Mouse (Mus musculus): ENCODE data around the gene Lrrc46. TPM values are rescaled to one million over a fixed set of nuclear protein-coding genes. Genes with fewer than 3 reads are reported as not detected.

The Lrrc46 gene
- not detected for total RNA-seq (2021)

- intact Hi-C loops (cut with DNase I) = no loop called here
- peak; percentile 86 to 88 for DNase-seq
Measured at GRCm38 (mm10) chr11:97041022-97041899, at the start of gene Lrrc46, which contains the start of gene Mrpl10. Gene Lrrc46, minus strand, starts transcription at chr11:97041407. Gene Mrpl10, plus strand, starts transcription at chr11:97041560.

- intact Hi-C loops (cut with DNase I) = no loop called here
- no peak for DNase-seq
Measured at GRCm38 (mm10) chr11:97086365-97086764, 45.2 kb upstream of the Lrrc46 start.

- intact Hi-C loops (cut with DNase I) = no loop called here
- DNase-seq = no peak
Measured at GRCm38 (mm10) chr11:97084821-97085505, 43.8 kb upstream of the Lrrc46 start.

- intact Hi-C loops (cut with DNase I) = no loop called here
- DNase-seq = no peak
Measured at GRCm38 (mm10) chr11:97083401-97084140, 42.4 kb upstream of the Lrrc46 start.

GRCm38 (mm10) chr11:97082977-97083376, 41.8 kb upstream of the Lrrc46 start:
- peak; percentile 27 to 35 for DNase-seq
- intact Hi-C loops (cut with DNase I) = no loop called here

GRCm38 (mm10) chr11:97080291-97080690, 39.1 kb upstream of the Lrrc46 start:
- intact Hi-C loops (cut with DNase I) = no loop called here
- no peak for DNase-seq

- DNase-seq = no peak
- intact Hi-C loops (cut with DNase I) = loop anchor here (10.0 kb wide), 1 partner anchor 266 kb away; no protein-coding TSS in a partner anchor
Measured at GRCm38 (mm10) chr11:97078751-97079150, 37.5 kb upstream of the Lrrc46 start.

DNA sequence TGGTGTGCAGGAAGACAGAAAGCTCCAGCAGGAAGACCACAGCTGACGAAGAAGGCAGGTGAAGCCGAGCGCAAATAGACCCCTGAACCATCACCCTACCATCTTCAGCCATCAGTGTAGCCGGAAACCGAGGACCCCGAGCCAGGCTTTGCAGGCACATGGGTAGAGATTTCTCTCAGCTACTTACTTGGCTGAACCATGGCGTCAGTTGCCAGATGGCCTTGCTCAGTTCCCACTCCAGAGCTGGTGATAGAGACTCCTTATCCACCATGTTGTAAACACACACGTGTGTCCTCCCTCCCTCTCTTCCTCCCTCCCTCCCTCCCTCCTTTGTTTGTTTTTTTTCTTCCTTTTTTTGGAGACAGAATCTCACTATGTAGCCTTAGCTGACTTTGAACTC, 33.0 kb upstream of the Lrrc46 start:
- DNase-seq = no peak
- intact Hi-C loops (cut with DNase I) = loop anchor here (10.0 kb wide), 1 partner anchor 271 kb away; no protein-coding TSS in a partner anchor

DNA sequence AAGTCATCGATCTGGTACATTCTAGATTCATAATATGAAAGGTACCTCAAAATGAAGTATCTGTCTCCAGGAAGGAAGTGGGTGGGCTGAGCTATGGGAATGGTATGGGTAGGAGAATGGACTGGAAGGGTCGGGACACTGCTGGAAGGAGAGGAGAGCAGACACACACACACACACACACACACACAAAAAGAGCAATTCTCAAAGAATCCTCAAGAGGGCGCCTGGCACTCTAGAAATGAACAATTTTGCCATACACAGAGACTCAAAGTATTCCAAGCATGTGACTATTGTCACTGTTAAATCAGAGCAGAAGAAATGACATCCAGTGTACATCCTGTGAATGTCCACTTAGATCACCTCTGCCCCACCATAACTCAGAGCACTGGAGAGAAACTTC, 31.3 kb upstream of the Lrrc46 start:
- intact Hi-C loops (cut with DNase I) = loop anchor here (2.0 to 10.0 kb wide), 3 partner anchors 74 to 272 kb away; no protein-coding TSS in a partner anchor
- DNase-seq = peak; percentile 27 to 31

DNA sequence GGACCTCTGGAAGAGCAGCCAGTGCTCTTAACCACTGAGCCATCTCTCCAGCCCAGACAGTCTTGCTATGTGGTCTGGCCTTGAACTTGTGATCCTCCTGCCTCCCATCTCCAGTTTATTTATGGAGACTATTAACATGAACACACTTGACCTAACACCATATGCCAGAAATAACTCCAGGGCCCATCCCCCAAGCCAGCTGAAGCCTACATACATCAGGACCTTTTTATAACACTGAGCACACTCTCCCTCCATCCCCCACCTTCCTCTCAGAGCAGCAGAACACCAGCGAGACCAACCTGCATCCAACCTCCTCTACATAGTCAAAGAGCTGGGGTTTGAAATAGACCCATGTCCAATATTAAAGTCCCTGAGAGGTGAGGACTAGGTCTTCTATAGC, 29.9 kb upstream of the Lrrc46 start:
- intact Hi-C loops (cut with DNase I) = loop anchor here (10.0 kb wide), 1 partner anchor 274 kb away; no protein-coding TSS in a partner anchor
- no peak for DNase-seq

DNA sequence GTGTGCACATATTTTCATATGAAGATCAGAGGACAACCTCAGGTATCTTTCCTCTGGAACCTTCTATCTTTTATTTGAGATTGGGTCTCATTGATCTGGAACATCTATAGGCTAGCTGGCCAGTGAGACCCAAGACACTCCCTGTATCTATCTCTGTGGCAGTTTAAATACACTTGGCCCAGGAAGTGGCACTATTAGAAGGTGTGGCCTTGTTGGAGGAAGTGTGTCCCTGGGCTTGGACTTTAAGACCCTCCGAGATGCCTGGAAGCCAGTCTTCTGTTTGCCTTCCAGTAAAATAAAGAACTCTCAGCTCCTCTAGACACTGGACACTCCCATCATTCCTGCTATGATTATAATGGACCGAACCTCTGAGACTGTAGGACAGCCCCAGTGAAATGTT, 28.6 kb upstream of the Lrrc46 start:
- no peak for DNase-seq
- intact Hi-C loops (cut with DNase I) = loop anchor here (10.0 kb wide), 1 partner anchor 275 kb away; no protein-coding TSS in a partner anchor

GRCm38 (mm10) chr11:97069333-97069732, 28.1 kb upstream of the Lrrc46 start:
- intact Hi-C loops (cut with DNase I) = no loop called here
- no peak for DNase-seq

DNA sequence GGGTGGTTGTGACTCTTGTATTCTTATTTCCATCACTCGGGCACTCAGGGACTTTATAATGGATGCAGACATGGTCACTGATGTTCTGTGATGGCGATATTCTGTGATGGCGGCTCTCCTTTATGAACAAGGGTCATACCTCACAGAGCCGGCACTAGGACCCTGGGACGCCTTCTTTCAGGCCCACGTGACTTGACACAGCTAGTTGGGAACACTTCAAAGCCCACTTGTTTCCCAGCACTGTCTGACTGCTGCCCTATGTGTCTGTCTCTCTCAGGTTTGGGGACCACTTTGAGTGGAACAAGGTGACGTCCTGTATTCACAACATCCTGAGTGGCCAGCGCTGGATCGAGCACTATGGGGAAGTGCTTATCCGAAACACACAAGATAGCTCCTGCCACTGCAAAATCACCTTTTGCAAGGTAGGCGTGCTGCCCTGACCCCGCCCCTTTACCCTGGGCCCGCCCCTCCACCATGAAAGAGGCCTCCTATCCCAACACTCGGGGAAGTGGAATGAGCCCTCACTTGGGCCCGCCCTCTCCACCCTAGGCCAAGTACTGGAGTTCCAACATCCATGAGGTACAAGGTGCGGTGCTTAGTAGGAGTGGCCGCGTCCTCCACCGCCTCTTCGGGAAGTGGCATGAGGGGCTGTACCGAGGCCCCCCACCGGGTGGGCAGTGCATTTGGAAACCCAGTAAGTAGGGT, 25.6 kb upstream of the Lrrc46 start:
- no peak for DNase-seq
- intact Hi-C loops (cut with DNase I) = no loop called here

GRCm38 (mm10) chr11:97065538-97066295, 24.5 kb upstream of the Lrrc46 start:
- DNase-seq = no peak
- intact Hi-C loops (cut with DNase I) = no loop called here

- intact Hi-C loops (cut with DNase I) = no loop called here
- no peak for DNase-seq
Measured at GRCm38 (mm10) chr11:97063921-97064295, 22.7 kb upstream of the Lrrc46 start.

GRCm38 (mm10) chr11:97063274-97063920, 22.2 kb upstream of the Lrrc46 start:
- intact Hi-C loops (cut with DNase I) = no loop called here
- no peak for DNase-seq

GRCm38 (mm10) chr11:97052219-97052646, 11.0 kb upstream of the Lrrc46 start:
- intact Hi-C loops (cut with DNase I) = no loop called here
- DNase-seq = no peak

GRCm38 (mm10) chr11:97050944-97051586, 9.9 kb upstream of the Lrrc46 start:
- no peak for DNase-seq
- intact Hi-C loops (cut with DNase I) = no loop called here

Measured in heart, postnatal 36 days (tissue).